Mouse (Mus musculus) spleen, adult 2 months (tissue): ENCODE measurements at regions not wholly inside any gene's neighbourhood (a gene's known extent, or its start where the extent isn't known, plus 50 kb on each side); places are given as distances from the start of the nearest gene placed in this dataset.

Source experiments
- CTCF ChIP-seq: fragments of 200-500 bp; IDR thresholded peaks from 2 replicates; pipeline ENCODE4 v1.5.1; 2011; ENCODE audit warnings: mild to moderate bottlenecking, inconsistent platforms; ENCODE audit not compliant: insufficient read depth, insufficient read length, insufficient replicate concordance; ENCODE audit errors: extremely low read depth
- POLR2A ChIP-seq: fragments of 200-500 bp; IDR thresholded peaks from 2 replicates; pipeline ENCODE4 v1.6.1; 2011; ENCODE audit warnings: low read depth, low read length, inconsistent platforms

DNA sequence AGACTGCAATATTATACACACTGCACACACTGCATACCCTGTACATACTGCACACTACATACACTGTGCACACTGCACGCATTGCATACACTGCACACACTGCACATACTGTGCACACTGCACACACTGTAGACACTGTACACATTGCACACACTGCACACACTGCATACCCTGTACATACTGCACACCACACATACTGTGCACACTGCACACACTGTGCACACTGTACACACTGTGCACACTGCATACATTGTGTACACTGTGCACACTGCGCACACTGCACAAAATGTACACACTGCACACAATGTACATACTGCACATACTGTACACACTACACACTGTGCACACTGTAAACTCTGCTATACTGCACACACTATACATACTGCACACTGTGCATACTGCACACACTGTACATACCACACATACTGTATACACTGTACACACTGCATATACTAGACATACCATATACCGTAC is 405.1 kb downstream of the Rnd3 start:
- TF ChIP-seq CTCF (no peak), POLR2A (no peak)
